Mouse (Mus musculus): ENCODE measurements around the gene Lpcat3. TPM values are rescaled to one million over a fixed set of nuclear protein-coding genes. Genes with fewer than 3 reads are reported as not detected.
"Not testable (repeated sequence)": the region's sequence is repeated elsewhere in the genome, so short reads cannot be mapped to it uniquely, and the experiment has no call there.

Gene Lpcat3
- polyA plus RNA-seq (2012; ENCODE audit: insufficient read depth, insufficient read length, low replicate concordance, missing spikeins) = not detected in 2 replicates

GRCm38 (mm10) chr6:124662477-124663423, at the start of gene Lpcat3:
Gene Lpcat3, plus strand, starts transcription at chr6:124663027.
- peak within 1 kb of the TSS; percentile 13; the same call in 1 of the 2 replicates for H3K27ac ChIP-seq (ENCODE audit: insufficient read depth, low read depth, low read length)
- TF ChIP-seq POLR2A (IDR thresholded peaks at IDR 0.05; ENCODE audit: insufficient read depth, low read depth, low read length) = peak; percentile 62
- peak; percentile 99 for TF ChIP-seq CTCF (IDR thresholded peaks at IDR 0.05; ENCODE audit: insufficient read depth, low read depth, low read length)
- H3K4me3 ChIP-seq (ENCODE audit: insufficient read depth, low read depth, low read length) = peak within 1 kb of the TSS; percentile 83
- under 1% methylated on average over 87 of the region's 87 CpGs for WGBS
- H3K4me1 ChIP-seq (ENCODE audit: control insufficient read depth, insufficient read depth, low read length) = peaks cover 9% of the 10 kb centered on the region

- WGBS = 82% methylated on average over 13 of the region's 13 CpGs
- Histone ChIP-seq H3K27ac (ENCODE audit: insufficient read depth, low read depth, low read length) (no peak overlapping the region), H3K4me1 (ENCODE audit: control insufficient read depth, insufficient read depth, low read length) (no peaks in the 10 kb centered on the region), H3K4me3 (ENCODE audit: insufficient read depth, low read depth, low read length) (no peak overlapping the region)
- TF ChIP-seq POLR2A (IDR thresholded peaks at IDR 0.05; ENCODE audit: insufficient read depth, low read depth, low read length) = no peak
- no peak for TF ChIP-seq CTCF (IDR thresholded peaks at IDR 0.05; ENCODE audit: insufficient read depth, low read depth, low read length)
Measured at GRCm38 (mm10) chr6:124625612-124626011, 37.2 kb upstream of the Lpcat3 start.

GRCm38 (mm10) chr6:124626184-124626583, 36.6 kb upstream of the Lpcat3 start:
- not testable (repeated sequence) for H3K4me3 ChIP-seq (ENCODE audit: insufficient read depth, low read depth, low read length); H3K27ac ChIP-seq (ENCODE audit: insufficient read depth, low read depth, low read length); H3K4me1 ChIP-seq (ENCODE audit: control insufficient read depth, insufficient read depth, low read length)
- 32% methylated on average over 1 of the region's 1 CpGs for WGBS

GRCm38 (mm10) chr6:124630763-124631162, 32.1 kb upstream of the Lpcat3 start:
- 83% methylated on average over 4 of the region's 4 CpGs for WGBS
- no peaks in the 10 kb centered on the region for H3K4me1 ChIP-seq (ENCODE audit: control insufficient read depth, insufficient read depth, low read length)

GRCm38 (mm10) chr6:124635985-124636384, 26.8 kb upstream of the Lpcat3 start, which contains the start of gene C1s2:
Gene C1s2, minus strand, starts transcription at chr6:124636085.
- not testable (repeated sequence) for H3K4me1 ChIP-seq (ENCODE audit: control insufficient read depth, insufficient read depth, low read length); H3K4me3 ChIP-seq (ENCODE audit: insufficient read depth, low read depth, low read length); H3K27ac ChIP-seq (ENCODE audit: insufficient read depth, low read depth, low read length)
- WGBS = 80% methylated on average over 2 of the region's 2 CpGs

More at GRCm38 (mm10) chr6:124630763-124631162, 32.1 kb upstream of the Lpcat3 start:
- Histone ChIP-seq H3K4me3 (ENCODE audit: insufficient read depth, low read depth, low read length) (no peak overlapping the region), H3K27ac (ENCODE audit: insufficient read depth, low read depth, low read length) (no peak overlapping the region)
- TF ChIP-seq CTCF (IDR thresholded peaks at IDR 0.05; ENCODE audit: insufficient read depth, low read depth, low read length) (no peak), POLR2A (IDR thresholded peaks at IDR 0.05; ENCODE audit: insufficient read depth, low read depth, low read length) (no peak)

- WGBS = 37% methylated on average over 6 of the region's 6 CpGs
Measured at GRCm38 (mm10) chr6:124636858-124637460, 25.9 kb upstream of the Lpcat3 start.

GRCm38 (mm10) chr6:124640041-124640440, 22.8 kb upstream of the Lpcat3 start:
- Histone ChIP-seq H3K4me1 (ENCODE audit: control insufficient read depth, insufficient read depth, low read length) (no peaks in the 10 kb centered on the region), H3K27ac (ENCODE audit: insufficient read depth, low read depth, low read length) (no peak overlapping the region), H3K4me3 (ENCODE audit: insufficient read depth, low read depth, low read length) (no peak overlapping the region)
- WGBS = 90% methylated on average over 4 of the region's 4 CpGs
- TF ChIP-seq CTCF (IDR thresholded peaks at IDR 0.05; ENCODE audit: insufficient read depth, low read depth, low read length) = no peak
- TF ChIP-seq POLR2A (IDR thresholded peaks at IDR 0.05; ENCODE audit: insufficient read depth, low read depth, low read length) = no peak

More at GRCm38 (mm10) chr6:124636858-124637460, 25.9 kb upstream of the Lpcat3 start:
- not testable (repeated sequence) for H3K27ac ChIP-seq (ENCODE audit: insufficient read depth, low read depth, low read length); H3K4me1 ChIP-seq (ENCODE audit: control insufficient read depth, insufficient read depth, low read length); H3K4me3 ChIP-seq (ENCODE audit: insufficient read depth, low read depth, low read length)

GRCm38 (mm10) chr6:124640997-124641396, 21.8 kb upstream of the Lpcat3 start:
- Histone ChIP-seq H3K4me1 (ENCODE audit: control insufficient read depth, insufficient read depth, low read length) (no peaks in the 10 kb centered on the region), H3K27ac (ENCODE audit: insufficient read depth, low read depth, low read length) (no peak overlapping the region), H3K4me3 (ENCODE audit: insufficient read depth, low read depth, low read length) (no peak overlapping the region)
- TF ChIP-seq CTCF (IDR thresholded peaks at IDR 0.05; ENCODE audit: insufficient read depth, low read depth, low read length) = peak; percentile 40; the same call in 1 of the 2 replicates
- TF ChIP-seq POLR2A (IDR thresholded peaks at IDR 0.05; ENCODE audit: insufficient read depth, low read depth, low read length) = no peak
- WGBS = 37% methylated on average over 8 of the region's 8 CpGs

GRCm38 (mm10) chr6:124646394-124646793, 16.4 kb upstream of the Lpcat3 start:
- H3K4me3 ChIP-seq (ENCODE audit: insufficient read depth, low read depth, low read length) = no peak overlapping the region
- 79% methylated on average over 1 of the region's 1 CpGs for WGBS
- TF ChIP-seq CTCF (IDR thresholded peaks at IDR 0.05; ENCODE audit: insufficient read depth, low read depth, low read length) (no peak), POLR2A (IDR thresholded peaks at IDR 0.05; ENCODE audit: insufficient read depth, low read depth, low read length) (no peak)

More at GRCm38 (mm10) chr6:124646394-124646793, 16.4 kb upstream of the Lpcat3 start:
- Histone ChIP-seq H3K4me1 (ENCODE audit: control insufficient read depth, insufficient read depth, low read length) (no peaks in the 10 kb centered on the region), H3K27ac (ENCODE audit: insufficient read depth, low read depth, low read length) (no peak overlapping the region)
